Mouse (Mus musculus) cortical plate, adult 2 months (tissue): ENCODE results near the gene AI661453. TPM values are rescaled to one million over a fixed set of nuclear protein-coding genes. Genes with fewer than 3 reads are reported as not detected.

Experiments used
- H3K27ac ChIP-seq: fragments of 200-500 bp; 2 replicates; pipeline ENCODE4 v1.5.1; 2012; ENCODE audit warnings: low read length, control low read depth, inconsistent platforms; ENCODE audit not compliant: insufficient read depth
- H3K4me1 ChIP-seq: fragments of 200-500 bp; 2 replicates; pipeline ENCODE4 v1.6.1; 2011; ENCODE audit warnings: low read length; ENCODE audit not compliant: control insufficient read depth, insufficient read depth
- H3K4me3 ChIP-seq: fragments of 200-500 bp; 2 replicates; pipeline ENCODE4 v1.5.1; 2011; ENCODE audit warnings: mild to moderate bottlenecking, low read length, control low read depth; ENCODE audit not compliant: insufficient read depth
- CTCF ChIP-seq: fragments of 200-500 bp; IDR thresholded peaks from 2 replicates; pipeline ENCODE4 v1.5.1; 2011; ENCODE audit warnings: mild to moderate bottlenecking, control low read depth, low read length; ENCODE audit not compliant: insufficient read depth; ENCODE audit errors: extremely low read depth
- POLR2A ChIP-seq: fragments of 200-500 bp; IDR thresholded peaks from 2 replicates; pipeline ENCODE4 v1.6.1; 2011; ENCODE audit warnings: mild to moderate bottlenecking, low read length, control low read depth; ENCODE audit not compliant: insufficient read depth; ENCODE audit errors: extremely low read depth
- polyA plus RNA-seq: library from polyadenylated mRNA; depleted of rRNA; stranded (reverse); fragments of >200 nt; gene quantifications from 2 replicates; pipeline ENCODE4 v1.2.3, GENCODE M21; 2012

The AI661453 gene
- polyA plus RNA-seq, 1 experiment = 0.25 TPM

DNA sequence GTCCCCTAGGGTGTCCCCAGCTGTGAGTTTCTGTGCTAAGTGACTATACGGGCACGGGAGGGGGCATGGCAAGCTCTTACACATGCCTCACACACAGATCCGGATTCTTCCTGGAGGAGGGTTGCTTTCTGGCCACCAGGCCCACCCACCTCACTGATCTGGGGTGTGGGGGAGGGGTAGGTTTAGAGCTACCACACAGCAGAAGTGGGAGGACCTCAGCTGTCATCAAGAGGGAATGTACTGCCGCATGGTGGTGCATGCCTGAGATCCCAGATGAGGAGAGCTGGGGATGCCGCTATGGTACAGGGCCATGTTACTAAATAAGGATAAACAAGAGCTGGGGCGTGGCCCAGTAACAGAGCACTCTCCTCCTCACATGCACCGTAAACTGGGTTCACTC lies 13.8 kb downstream of the AI661453 start:
- H3K4me1 ChIP-seq = no peaks in the 10 kb centered on the region
- no peak overlapping the region for H3K27ac ChIP-seq
- TF ChIP-seq POLR2A (no peak), CTCF (no peak)
- no peak overlapping the region for H3K4me3 ChIP-seq

DNA sequence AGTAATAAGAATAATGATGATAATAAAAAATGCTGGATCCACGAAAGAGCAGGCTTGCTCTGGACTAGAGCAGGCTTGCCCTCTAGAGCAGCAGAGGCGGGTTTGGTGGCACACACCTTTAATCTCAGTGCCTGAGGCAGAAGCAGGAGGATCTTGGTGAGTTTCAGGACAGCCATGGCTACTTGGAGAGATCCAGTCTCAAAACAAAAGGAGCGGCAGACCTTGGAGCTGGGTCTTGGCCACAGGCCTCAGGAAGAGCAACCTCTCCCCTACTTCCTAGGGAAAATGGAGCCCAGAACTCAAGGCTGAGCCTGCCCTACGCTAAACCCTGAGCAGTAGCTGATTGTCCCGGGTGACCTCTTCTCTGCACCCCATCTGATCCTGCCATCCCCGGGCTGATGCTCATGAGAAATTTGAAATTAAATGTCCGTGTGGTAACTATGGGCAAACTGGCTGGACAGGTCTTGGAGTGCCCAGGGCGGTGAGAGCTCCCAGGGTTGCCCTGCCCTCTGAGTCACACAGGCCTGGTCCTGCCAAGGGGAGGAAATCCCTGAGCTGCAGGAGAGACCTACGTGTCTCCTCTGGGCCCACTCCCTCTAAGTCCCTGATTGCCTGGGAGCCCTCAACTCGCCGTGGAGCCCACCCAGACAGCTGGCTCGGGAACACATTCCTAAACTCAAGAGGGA lies 14.6 kb downstream of the AI661453 start:
- no peak overlapping the region for H3K4me3 ChIP-seq
- TF ChIP-seq CTCF (no peak), POLR2A (no peak)

GRCm38 (mm10) chr17:47452886-47453285 lies 16.5 kb downstream of the AI661453 start:
- TF ChIP-seq CTCF (no peak), POLR2A (no peak)
- Histone ChIP-seq H3K4me1 (no peaks in the 10 kb centered on the region), H3K27ac (no peak overlapping the region), H3K4me3 (no peak overlapping the region)

More for the DNA sequence above, 14.6 kb downstream of the AI661453 start:
- no peaks in the 10 kb centered on the region for H3K4me1 ChIP-seq
- H3K27ac ChIP-seq = no peak overlapping the region

- TF ChIP-seq CTCF = no peak
- no peak for TF ChIP-seq POLR2A
- Histone ChIP-seq H3K27ac (no peak overlapping the region), H3K4me1 (no peaks in the 10 kb centered on the region), H3K4me3 (no peak overlapping the region)
Measured at GRCm38 (mm10) chr17:47454675-47455074, 18.3 kb downstream of the AI661453 start.

DNA sequence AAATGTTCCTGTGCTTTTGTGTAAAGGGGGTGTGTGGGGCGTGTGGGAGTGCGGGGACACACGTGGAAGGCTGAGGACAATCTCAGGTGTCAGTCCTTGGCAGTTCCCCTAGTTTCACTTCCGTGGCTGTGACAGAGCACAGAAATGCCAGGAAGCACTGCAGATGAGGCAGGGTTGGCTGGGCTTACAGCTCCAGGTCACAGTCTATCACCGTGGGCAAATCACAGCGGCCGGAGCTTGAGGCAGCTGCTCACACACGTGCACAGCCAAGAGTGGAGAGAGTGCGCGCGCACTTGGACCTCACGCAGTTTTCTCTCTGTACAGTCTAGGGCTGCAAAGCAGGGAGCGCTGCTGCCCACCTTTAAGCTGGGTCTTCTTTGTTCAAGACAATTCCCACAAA lies 21.9 kb downstream of the AI661453 start:
- TF ChIP-seq POLR2A (no peak), CTCF (no peak)
- Histone ChIP-seq H3K4me3 (no peak overlapping the region), H3K4me1 (no peaks in the 10 kb centered on the region), H3K27ac (no peak overlapping the region)

GRCm38 (mm10) chr17:47458936-47459335 lies 22.5 kb downstream of the AI661453 start:
- Histone ChIP-seq H3K4me3 (no peak overlapping the region), H3K27ac (no peak overlapping the region), H3K4me1 (no peaks in the 10 kb centered on the region)
- TF ChIP-seq CTCF (no peak), POLR2A (no peak)

- TF ChIP-seq CTCF (no peak), POLR2A (no peak)
- H3K4me1 ChIP-seq = no peaks in the 10 kb centered on the region
- no peak overlapping the region for H3K27ac ChIP-seq
- H3K4me3 ChIP-seq = no peak overlapping the region
Measured at GRCm38 (mm10) chr17:47459341-47459919, 23.0 kb downstream of the AI661453 start.

GRCm38 (mm10) chr17:47461688-47462087 lies 25.3 kb downstream of the AI661453 start:
- no peaks in the 10 kb centered on the region for H3K4me1 ChIP-seq
- no peak overlapping the region for H3K27ac ChIP-seq
- H3K4me3 ChIP-seq = no peak overlapping the region
- TF ChIP-seq CTCF (no peak), POLR2A (no peak)

DNA sequence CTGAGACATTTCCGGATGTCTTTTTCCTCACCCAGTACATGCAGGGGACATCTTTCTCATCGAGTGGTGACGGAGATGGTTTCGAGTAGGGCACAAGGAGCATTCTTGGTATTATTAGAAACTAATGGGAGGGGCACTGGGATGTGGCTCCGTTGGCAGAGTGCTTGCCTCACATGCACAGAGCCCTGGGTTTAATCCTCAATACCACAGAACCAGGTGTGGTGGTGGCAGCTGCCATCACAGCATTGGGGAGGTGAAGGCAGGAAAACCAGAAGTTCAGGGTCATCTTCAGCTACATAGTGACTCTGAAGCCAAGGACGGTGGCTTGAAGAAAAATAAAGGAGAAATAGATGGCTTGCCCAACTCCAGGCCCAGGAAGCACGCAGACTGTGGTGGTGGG lies 25.8 kb downstream of the AI661453 start:
- TF ChIP-seq CTCF = no peak
- TF ChIP-seq POLR2A = no peak
- Histone ChIP-seq H3K4me3 (no peak overlapping the region), H3K27ac (no peak overlapping the region), H3K4me1 (no peaks in the 10 kb centered on the region)

- H3K4me1 ChIP-seq = no peaks in the 10 kb centered on the region
- no peak overlapping the region for H3K27ac ChIP-seq
- no peak for TF ChIP-seq POLR2A
- TF ChIP-seq CTCF = no peak
- no peak overlapping the region for H3K4me3 ChIP-seq
Measured at GRCm38 (mm10) chr17:47462728-47463388, 26.4 kb downstream of the AI661453 start.
